Mouse (Mus musculus): Measurements from ENCODE around the gene Stx2. TPM values are rescaled to one million over a fixed set of nuclear protein-coding genes. Genes with fewer than 3 reads are reported as not detected.
A peak's percentile ranks its signal among the peaks of the same experiment; 100 is the strongest.
"Not testable (repeated sequence)": the region's sequence is repeated elsewhere in the genome, so short reads cannot be mapped to it uniquely, and the experiment has no call there.

Gene Stx2
- total and polyA plus RNA-seq, 2 experiments from 2014 or later: 12.5 to 17.4 TPM

- ATAC-seq (no peak), DNase-seq (no peak)
- Histone ChIP-seq H3K27me3 (ENCODE audit: insufficient read depth, low read length) (no peaks in the 10 kb centered on the region), H3K36me3 (ENCODE audit: insufficient read depth) (no peaks in the 10 kb centered on the region), H3K27ac (ENCODE audit: low read depth, low read length) (no peak overlapping the region), H3K4me2 (ENCODE audit: low read depth) (no peak overlapping the region), H3K9me3 (ENCODE audit: low read length) (peaks cover 2% of the 10 kb centered on the region; the same call in 1 of the 2 replicates), H3K9ac (no peak overlapping the region), H3K4me3 (ENCODE audit: low read depth, low read length) (no peak overlapping the region), H3K4me1 (ENCODE audit: insufficient read depth) (no peaks in the 10 kb centered on the region)
- 97% methylated on average over 7 of the region's 7 CpGs for WGBS
- 0 out of 2 replicates have a peak, but pooled peaks have one; percentile 14 for TF ChIP-seq CTCF (IDR thresholded peaks at IDR 0.05; ENCODE audit: low read depth)
Observed at GRCm38 (mm10) chr5:128978957-128979356, 29.4 kb downstream of the Stx2 start.

GRCm38 (mm10) chr5:128977466-128977865 lies 30.9 kb downstream of the Stx2 start:
- H3K4me2 ChIP-seq (ENCODE audit: low read depth); ATAC-seq; DNase-seq; H3K27me3 ChIP-seq (ENCODE audit: insufficient read depth, low read length); H3K9me3 ChIP-seq (ENCODE audit: low read length); H3K4me1 ChIP-seq (ENCODE audit: insufficient read depth); H3K4me3 ChIP-seq (ENCODE audit: low read depth, low read length); H3K9ac ChIP-seq; H3K36me3 ChIP-seq (ENCODE audit: insufficient read depth); H3K27ac ChIP-seq (ENCODE audit: low read depth, low read length): not testable (repeated sequence)
- 82% methylated on average over 1 of the region's 1 CpGs for WGBS

GRCm38 (mm10) chr5:128976266-128976665 lies 32.1 kb downstream of the Stx2 start:
- Histone ChIP-seq H3K36me3 (ENCODE audit: insufficient read depth) (no peaks in the 10 kb centered on the region), H3K27me3 (ENCODE audit: insufficient read depth, low read length) (no peaks in the 10 kb centered on the region), H3K9ac (no peak overlapping the region), H3K27ac (ENCODE audit: low read depth, low read length) (no peak overlapping the region), H3K4me1 (ENCODE audit: insufficient read depth) (no peaks in the 10 kb centered on the region), H3K9me3 (ENCODE audit: low read length) (peaks cover 2% of the 10 kb centered on the region; the same call in 1 of the 2 replicates), H3K4me3 (ENCODE audit: low read depth, low read length) (no peak overlapping the region), H3K4me2 (ENCODE audit: low read depth) (no peak overlapping the region)
- 22% methylated on average over 4 of the region's 4 CpGs for WGBS
- DNase-seq (peak; percentile 26), ATAC-seq (no peak)
- peak; percentile 67 for TF ChIP-seq CTCF (IDR thresholded peaks at IDR 0.05; ENCODE audit: low read depth)

GRCm38 (mm10) chr5:128971298-128971697 lies 37.1 kb downstream of the Stx2 start:
- Histone ChIP-seq H3K9me3 (ENCODE audit: low read length) (no peaks in the 10 kb centered on the region), H3K27me3 (ENCODE audit: insufficient read depth, low read length) (no peaks in the 10 kb centered on the region), H3K36me3 (ENCODE audit: insufficient read depth) (no peaks in the 10 kb centered on the region), H3K27ac (ENCODE audit: low read depth, low read length) (no peak overlapping the region), H3K4me3 (ENCODE audit: low read depth, low read length) (no peak overlapping the region), H3K4me2 (ENCODE audit: low read depth) (peak overlapping the region; percentile 21; the same call in 1 of the 2 replicates), H3K9ac (no peak overlapping the region), H3K4me1 (ENCODE audit: insufficient read depth) (no peaks in the 10 kb centered on the region)
- WGBS: 18% methylated on average over 14 of the region's 14 CpGs
- peak; percentile 85 for TF ChIP-seq CTCF (IDR thresholded peaks at IDR 0.05; ENCODE audit: low read depth)
- DNase-seq (peak; percentile 91), ATAC-seq (peak; percentile 78)

GRCm38 (mm10) chr5:128970878-128971277 lies 37.5 kb downstream of the Stx2 start:
- H3K4me2 ChIP-seq (ENCODE audit: low read depth): peak overlapping the region; percentile 21; the same call in 1 of the 2 replicates
- no peak overlapping the region for H3K27ac ChIP-seq (ENCODE audit: low read depth, low read length)
- no peak overlapping the region for H3K9ac ChIP-seq
- no peak for TF ChIP-seq CTCF (IDR thresholded peaks at IDR 0.05; ENCODE audit: low read depth)
- no peaks in the 10 kb centered on the region for H3K27me3 ChIP-seq (ENCODE audit: insufficient read depth, low read length)
- no peaks in the 10 kb centered on the region for H3K4me1 ChIP-seq (ENCODE audit: insufficient read depth)
- H3K36me3 ChIP-seq (ENCODE audit: insufficient read depth): no peaks in the 10 kb centered on the region
- no peak for DNase-seq
- no peak for ATAC-seq
- whole genome bisulfite sequencing: 72% methylated on average over 10 of the region's 10 CpGs
- no peak overlapping the region for H3K4me3 ChIP-seq (ENCODE audit: low read depth, low read length)
- no peaks in the 10 kb centered on the region for H3K9me3 ChIP-seq (ENCODE audit: low read length)

GRCm38 (mm10) chr5:128964353-128964752 lies 44.0 kb downstream of the Stx2 start:
- Histone ChIP-seq H3K4me2 (ENCODE audit: low read depth) (no peak overlapping the region), H3K9me3 (ENCODE audit: low read length) (0 out of 2 replicates have a peak, but pooled peaks cover 7% of the 10 kb centered on the region), H3K4me1 (ENCODE audit: insufficient read depth) (no peaks in the 10 kb centered on the region), H3K27ac (ENCODE audit: low read depth, low read length) (no peak overlapping the region), H3K9ac (no peak overlapping the region), H3K4me3 (ENCODE audit: low read depth, low read length) (no peak overlapping the region), H3K36me3 (ENCODE audit: insufficient read depth) (no peaks in the 10 kb centered on the region), H3K27me3 (ENCODE audit: insufficient read depth, low read length) (no peaks in the 10 kb centered on the region)
- ATAC-seq (no peak), DNase-seq (no peak)
- no peak for TF ChIP-seq CTCF (IDR thresholded peaks at IDR 0.05; ENCODE audit: low read depth)
- WGBS: 45% methylated on average over 4 of the region's 4 CpGs

GRCm38 (mm10) chr5:128958916-128959315 lies 49.5 kb downstream of the Stx2 start:
- H3K27me3 ChIP-seq (ENCODE audit: insufficient read depth, low read length): no peaks in the 10 kb centered on the region
- H3K9me3 ChIP-seq (ENCODE audit: low read length): 0 out of 2 replicates have a peak, but pooled peaks cover 7% of the 10 kb centered on the region
- no peak overlapping the region for H3K9ac ChIP-seq
- H3K27ac ChIP-seq (ENCODE audit: low read depth, low read length): no peak overlapping the region
- no peaks in the 10 kb centered on the region for H3K4me1 ChIP-seq (ENCODE audit: insufficient read depth)
- ATAC-seq (no peak), DNase-seq (no peak)
- H3K4me2 ChIP-seq (ENCODE audit: low read depth): no peak overlapping the region
- TF ChIP-seq CTCF (IDR thresholded peaks at IDR 0.05; ENCODE audit: low read depth): no peak
- WGBS: 85% methylated on average over 3 of the region's 3 CpGs
- H3K36me3 ChIP-seq (ENCODE audit: insufficient read depth): no peaks in the 10 kb centered on the region
- no peak overlapping the region for H3K4me3 ChIP-seq (ENCODE audit: low read depth, low read length)

Measured in forebrain, postnatal 0 days (tissue).